Mouse (Mus musculus): ENCODE data around the gene Zfp784.

- TF ChIP-seq CTCF (conservative IDR thresholded peaks at IDR 0.05; ENCODE audit: insufficient read depth, insufficient read length, low read depth, low read length) (no peak), POLR2A (IDR thresholded peaks at IDR 0.05; ENCODE audit: low read depth, low read length) (no peak)
These were observed 1.2 kb downstream of the Zfp784 start for GRCm38 (mm10) chr7:5037026-5037425.
